Mouse (Mus musculus) thymus, postnatal 25 days (tissue): Measurements from ENCODE around the gene Bcorl1.
A peak's percentile ranks its signal among the peaks of the same experiment; 100 is the strongest.
"Not testable (repeated sequence)": the region's sequence is repeated elsewhere in the genome, so short reads cannot be mapped to it uniquely, and the experiment has no call there.

ENCODE experiments used
- DNase-seq: peaks from one replicate; pipeline ENCODE4 v3.0.0; 2022

The Bcorl1 gene

GRCm38 (mm10) chrX:48399994-48400393 lies 58.8 kb downstream of the Bcorl1 start:
- no peak for DNase-seq

GRCm38 (mm10) chrX:48405141-48405540 lies 64.0 kb downstream of the Bcorl1 start:
- DNase-seq = no peak

- DNase-seq = peak; percentile 90
Measured at GRCm38 (mm10) chrX:48409611-48410387, 68.6 kb downstream of the Bcorl1 start.

- DNase-seq = no peak
Measured at GRCm38 (mm10) chrX:48410388-48410776, 69.2 kb downstream of the Bcorl1 start.

- no peak for DNase-seq
Measured at GRCm38 (mm10) chrX:48412629-48413028, 71.5 kb downstream of the Bcorl1 start.

- no peak for DNase-seq
Measured at GRCm38 (mm10) chrX:48414291-48414690, 73.1 kb downstream of the Bcorl1 start.

GRCm38 (mm10) chrX:48418417-48418816 lies 77.3 kb downstream of the Bcorl1 start:
- no peak for DNase-seq

- peak; percentile 82 for DNase-seq
Measured at GRCm38 (mm10) chrX:48422986-48423385, 81.8 kb downstream of the Bcorl1 start.

GRCm38 (mm10) chrX:48423671-48424070 lies 82.5 kb downstream of the Bcorl1 start:
- no peak for DNase-seq

GRCm38 (mm10) chrX:48424583-48424982 lies 83.4 kb downstream of the Bcorl1 start:
- peak; percentile 78 for DNase-seq

GRCm38 (mm10) chrX:48425280-48425679 lies 84.1 kb downstream of the Bcorl1 start:
- DNase-seq = peak; percentile 83

GRCm38 (mm10) chrX:48428241-48428640 lies 87.1 kb downstream of the Bcorl1 start:
- DNase-seq = no peak

- DNase-seq = no peak
Measured at GRCm38 (mm10) chrX:48428642-48429041, 87.5 kb downstream of the Bcorl1 start.

GRCm38 (mm10) chrX:48429100-48429499 lies 87.9 kb downstream of the Bcorl1 start:
- no peak for DNase-seq

- peak; percentile 72 for DNase-seq
Measured at GRCm38 (mm10) chrX:48429538-48429937, 88.4 kb downstream of the Bcorl1 start.

- DNase-seq = peak; percentile 34
Measured at GRCm38 (mm10) chrX:48432599-48433526, 91.7 kb downstream of the Bcorl1 start.

GRCm38 (mm10) chrX:48433527-48433899 lies 92.4 kb downstream of the Bcorl1 start:
- DNase-seq = peak; percentile 88

- DNase-seq = no peak
Measured at GRCm38 (mm10) chrX:48434251-48434650, 93.1 kb downstream of the Bcorl1 start.

GRCm38 (mm10) chrX:48435477-48435900 lies 94.3 kb downstream of the Bcorl1 start:
- DNase-seq = peak; percentile 62

- DNase-seq = not testable (repeated sequence)
Measured at GRCm38 (mm10) chrX:48436082-48436481, 94.9 kb downstream of the Bcorl1 start.

- peak; percentile 32 for DNase-seq
Measured at GRCm38 (mm10) chrX:48439036-48439435, 97.9 kb downstream of the Bcorl1 start.

- DNase-seq = no peak
Measured at GRCm38 (mm10) chrX:48441548-48441947, 100.4 kb downstream of the Bcorl1 start.

GRCm38 (mm10) chrX:48441954-48442353 lies 100.8 kb downstream of the Bcorl1 start:
- no peak for DNase-seq

- DNase-seq = no peak
Measured at GRCm38 (mm10) chrX:48444677-48445076, 103.5 kb downstream of the Bcorl1 start.
